Mouse (Mus musculus): ENCODE measurements around the gene Golt1a.

Gene Golt1a

DNA sequence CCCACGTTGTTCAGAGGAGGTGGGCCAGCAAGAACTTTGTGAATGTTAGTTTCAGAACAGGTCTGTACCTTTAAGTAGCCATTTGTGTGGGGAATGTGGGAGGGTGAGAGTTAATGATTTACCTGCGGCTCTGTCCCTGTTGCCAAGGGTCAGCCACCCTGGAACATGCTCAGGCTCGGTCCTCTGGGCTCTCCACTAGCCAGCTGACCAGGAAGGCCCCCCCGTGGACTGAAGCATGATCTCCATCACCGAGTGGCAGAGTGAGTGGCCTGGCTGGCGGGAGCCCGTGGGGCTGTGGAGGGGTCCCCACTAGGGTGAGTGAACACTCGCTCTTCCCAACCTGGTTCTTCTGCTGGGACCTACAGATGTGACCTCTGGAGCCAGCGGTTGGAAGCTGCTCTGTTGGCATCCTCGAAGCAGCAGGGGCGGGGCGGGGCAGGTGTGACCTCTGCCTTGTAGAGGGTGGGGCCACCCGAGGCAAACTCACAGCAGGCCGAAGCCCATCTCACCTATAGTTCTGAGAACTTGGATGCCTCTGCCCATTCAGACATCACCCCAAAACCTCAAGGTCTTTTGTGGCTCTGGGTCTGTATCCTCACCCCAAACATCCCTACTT lies at the start of gene Golt1a:
TSS of gene Golt1a (plus strand) at position 149 of the 616 bp plus-strand sequence.
- DNase-seq (ENCODE audit: low spot score in 2 of 2) = no peak

- no peak for DNase-seq (ENCODE audit: low spot score in 2 of 2)
These were observed 47.0 kb upstream of the Golt1a start for GRCm38 (mm10) chr1:133262628-133263027.

DNA sequence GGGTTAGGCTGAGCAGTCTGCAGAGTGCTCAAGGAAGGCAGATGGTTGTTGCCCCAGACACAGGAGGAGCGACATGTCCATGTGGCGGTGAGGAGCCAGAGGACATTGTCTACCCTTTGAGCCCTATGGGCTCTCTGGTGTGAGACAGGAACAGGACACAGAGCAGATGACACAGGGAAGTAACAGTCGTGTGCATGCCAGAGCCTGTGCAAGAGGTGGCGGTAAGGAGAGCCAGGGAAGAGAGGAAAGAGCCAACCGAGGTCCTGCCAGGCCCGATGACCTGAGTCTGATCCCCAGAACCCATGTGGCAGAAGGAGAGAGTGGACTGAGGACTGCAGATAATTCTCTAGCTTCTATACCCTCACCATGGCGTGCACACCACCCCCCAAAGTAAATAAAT lies 46.5 kb upstream of the Golt1a start:
- DNase-seq (ENCODE audit: low spot score in 2 of 2) = no peak

DNA sequence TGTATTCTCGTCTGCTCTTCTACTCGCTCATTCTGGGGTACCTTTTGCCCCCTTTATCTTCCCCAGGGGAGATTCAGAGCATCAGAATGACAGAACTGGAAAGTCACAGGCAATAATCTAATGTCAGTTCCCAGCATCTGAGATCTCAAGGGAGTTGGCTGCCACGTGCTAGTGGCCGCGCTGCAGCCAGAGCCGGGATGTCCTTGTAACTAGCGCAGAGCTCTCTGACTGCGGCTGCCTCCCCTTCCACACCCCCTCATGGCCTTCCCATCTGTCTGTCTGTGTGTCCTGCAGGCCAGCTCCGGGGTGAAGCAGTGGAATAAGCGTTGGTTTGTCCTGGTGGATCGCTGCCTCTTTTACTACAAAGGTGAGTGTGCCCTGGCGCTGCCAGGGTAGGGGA lies 45.2 kb upstream of the Golt1a start:
- no peak for DNase-seq (ENCODE audit: low spot score in 2 of 2)

GRCm38 (mm10) chr1:133265114-133265766 lies 44.4 kb upstream of the Golt1a start:
- no peak for DNase-seq (ENCODE audit: low spot score in 2 of 2)

DNA sequence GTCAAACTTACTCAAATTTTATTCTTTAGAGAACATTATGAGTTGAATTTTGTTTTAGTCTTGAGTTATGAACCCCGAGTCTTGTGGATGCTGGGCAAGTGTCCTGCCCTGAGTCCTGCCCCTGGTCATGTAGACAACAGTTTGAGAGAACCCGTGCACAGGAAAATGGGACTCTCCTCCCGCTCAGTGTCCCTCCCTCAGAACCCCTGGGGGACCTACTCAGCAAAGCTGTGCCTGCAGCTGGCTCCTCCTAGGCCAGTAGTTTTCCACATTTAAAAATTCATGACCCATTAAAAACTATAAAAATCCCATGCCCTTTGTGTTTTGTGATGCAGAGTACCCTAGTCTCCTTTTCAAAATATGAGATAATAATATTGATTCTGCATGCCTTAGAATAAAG lies 42.5 kb upstream of the Golt1a start:
- DNase-seq (ENCODE audit: low spot score in 2 of 2) = no peak

- peak in 1 of 2 experiments; percentile 24 for DNase-seq (ENCODE audit: low spot score in 2 of 2)
These were observed 41.6 kb upstream of the Golt1a start for GRCm38 (mm10) chr1:133267813-133268492.

DNA sequence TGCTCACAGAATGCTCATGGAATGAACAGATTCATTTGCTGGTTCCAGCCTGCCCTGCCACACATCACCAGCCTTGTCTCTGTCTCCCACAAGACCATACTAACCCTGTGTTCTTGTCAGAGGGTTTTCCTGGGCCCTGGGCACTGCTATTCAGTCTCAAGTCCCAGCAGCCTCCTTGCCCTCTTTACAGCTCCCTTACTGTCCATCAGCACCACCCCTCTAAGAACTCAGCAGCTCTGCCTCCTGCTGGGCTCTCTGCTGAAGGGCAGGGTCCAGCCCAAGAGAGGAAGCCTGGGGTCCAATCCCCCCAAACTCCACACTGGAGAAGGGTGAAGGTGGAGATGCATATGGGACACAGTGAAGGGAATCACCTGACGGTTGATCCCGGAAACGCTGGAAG lies 41.1 kb upstream of the Golt1a start:
- DNase-seq (ENCODE audit: low spot score in 2 of 2) = no peak

- no peak for DNase-seq (ENCODE audit: low spot score in 2 of 2)
These were observed 39.3 kb upstream of the Golt1a start for GRCm38 (mm10) chr1:133270336-133270735.

DNA sequence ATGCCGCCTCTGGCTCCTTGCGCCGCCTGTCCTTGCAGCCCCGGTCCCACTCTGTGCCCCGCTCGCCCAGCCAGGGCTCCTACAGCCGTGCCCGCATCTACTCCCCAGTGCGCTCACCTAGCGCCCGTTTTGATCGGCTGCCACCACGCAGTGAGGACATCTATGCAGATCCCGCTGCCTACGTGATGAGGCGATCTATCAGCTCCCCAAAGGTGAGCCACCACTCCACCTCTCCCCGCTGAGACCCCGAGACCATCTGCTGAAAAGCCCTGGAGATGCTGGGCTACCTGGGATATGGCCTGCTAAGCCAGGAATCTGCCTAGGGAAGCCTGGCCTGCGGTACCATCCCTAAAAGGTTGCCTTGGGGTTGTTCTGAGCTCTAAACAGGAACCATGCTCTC lies 35.4 kb upstream of the Golt1a start:
- no peak for DNase-seq (ENCODE audit: low spot score in 2 of 2)

DNA sequence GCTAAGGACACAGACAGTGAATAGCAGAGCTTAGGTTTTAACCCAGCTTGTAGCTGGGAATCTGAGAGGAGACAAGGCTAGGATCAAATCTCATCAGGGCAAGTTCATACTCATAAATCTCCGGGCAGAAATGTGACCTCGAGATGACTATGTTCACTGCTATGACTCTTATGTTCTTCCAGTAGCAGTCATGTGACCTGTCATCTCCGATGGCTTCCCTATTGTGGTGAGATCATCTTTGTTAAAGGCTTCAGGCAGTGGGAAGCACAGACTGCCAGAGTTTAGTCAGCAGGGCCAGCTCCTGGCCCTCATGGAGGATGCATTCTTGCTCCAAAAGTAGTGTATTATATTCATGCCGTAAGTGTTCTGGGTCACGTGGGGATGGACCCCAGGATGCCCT lies 32.6 kb upstream of the Golt1a start:
- DNase-seq (ENCODE audit: low spot score in 2 of 2) = no peak

DNA sequence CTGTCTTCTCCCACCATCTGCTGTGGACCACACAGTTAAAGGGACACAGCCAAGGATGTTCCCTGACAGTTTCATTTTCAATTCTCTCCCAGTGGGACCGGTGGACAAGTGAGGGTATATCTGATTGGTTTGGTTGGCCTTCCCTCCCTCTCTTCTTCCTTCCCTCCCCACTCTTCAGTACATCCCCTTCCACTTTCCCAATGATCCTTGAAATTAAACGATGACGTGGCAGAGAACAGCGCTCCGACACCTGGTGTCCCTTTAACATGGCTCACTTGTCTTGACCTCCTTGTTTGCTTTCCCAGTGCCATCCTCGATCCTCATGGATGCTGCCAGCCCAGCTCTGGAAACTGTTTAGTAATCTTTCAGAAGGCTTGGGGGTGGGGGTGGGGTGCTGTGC lies 31.1 kb upstream of the Golt1a start:
- DNase-seq (ENCODE audit: low spot score in 2 of 2) = no peak

GRCm38 (mm10) chr1:133278946-133279631 lies 30.5 kb upstream of the Golt1a start:
- no peak for DNase-seq (ENCODE audit: low spot score in 2 of 2)

DNA sequence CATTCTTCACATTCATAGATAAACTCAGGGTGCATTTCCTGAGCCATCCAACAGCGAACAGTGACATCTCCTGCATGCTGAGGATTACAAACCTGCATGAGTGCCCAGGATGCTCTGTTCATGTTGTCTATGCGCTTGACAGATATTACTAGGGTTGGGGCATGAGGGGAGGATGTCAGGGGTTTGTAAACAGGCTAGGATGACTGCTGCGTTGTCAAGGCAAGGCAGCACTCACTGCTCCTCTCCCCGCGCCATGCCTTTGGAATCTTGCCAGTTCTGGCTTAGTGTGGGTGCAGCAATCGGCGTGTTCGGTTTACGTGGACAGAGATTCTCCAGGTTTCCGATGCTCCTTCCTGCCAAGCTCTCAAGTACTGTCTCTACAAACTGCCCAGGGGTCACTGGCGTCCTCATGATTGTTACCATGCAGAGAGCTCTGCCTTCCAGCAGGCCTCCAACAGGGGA lies 29.9 kb upstream of the Golt1a start:
- no peak for DNase-seq (ENCODE audit: low spot score in 2 of 2)

DNA sequence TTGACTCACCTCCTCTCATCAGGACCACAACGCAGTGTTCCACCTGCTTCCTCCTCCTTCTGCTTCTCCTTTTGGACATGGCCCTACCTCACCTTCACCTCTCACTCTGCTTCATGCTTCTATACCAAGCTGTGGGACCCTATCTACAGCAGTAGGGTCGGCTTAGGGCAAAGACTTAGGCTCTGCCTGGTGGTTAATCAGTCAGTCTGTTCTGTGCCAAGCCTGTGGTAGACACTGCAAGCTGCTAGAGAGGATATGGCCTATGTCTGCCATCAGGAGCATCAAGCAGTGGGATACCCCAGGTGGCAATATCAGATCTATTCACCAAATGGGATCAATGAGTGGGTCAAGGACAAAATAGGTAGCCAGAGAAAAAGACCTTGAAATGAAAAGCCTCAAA lies 29.1 kb upstream of the Golt1a start:
- no peak for DNase-seq (ENCODE audit: low spot score in 2 of 2)

DNA sequence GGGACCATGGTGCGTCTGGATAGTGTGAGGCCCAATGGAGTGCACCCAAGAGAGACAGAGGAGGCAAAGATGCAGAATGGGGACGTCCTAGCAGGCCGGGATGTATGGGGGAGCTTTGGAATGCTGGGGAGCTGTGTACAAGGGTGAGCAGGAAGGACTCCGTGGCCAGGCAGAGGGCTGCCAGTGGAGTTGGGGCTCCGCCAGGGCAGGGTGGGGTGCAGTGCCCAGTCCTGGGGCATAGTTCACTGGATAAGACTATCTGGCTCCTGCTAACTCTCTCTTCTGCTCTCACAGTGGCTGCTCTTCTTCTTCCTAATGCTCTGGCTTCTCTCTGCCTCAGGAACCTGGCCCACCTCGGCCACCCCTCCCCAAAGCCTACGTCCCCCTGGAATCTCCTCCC lies 23.7 kb upstream of the Golt1a start:
- DNase-seq (ENCODE audit: low spot score in 2 of 2) = no peak

DNA sequence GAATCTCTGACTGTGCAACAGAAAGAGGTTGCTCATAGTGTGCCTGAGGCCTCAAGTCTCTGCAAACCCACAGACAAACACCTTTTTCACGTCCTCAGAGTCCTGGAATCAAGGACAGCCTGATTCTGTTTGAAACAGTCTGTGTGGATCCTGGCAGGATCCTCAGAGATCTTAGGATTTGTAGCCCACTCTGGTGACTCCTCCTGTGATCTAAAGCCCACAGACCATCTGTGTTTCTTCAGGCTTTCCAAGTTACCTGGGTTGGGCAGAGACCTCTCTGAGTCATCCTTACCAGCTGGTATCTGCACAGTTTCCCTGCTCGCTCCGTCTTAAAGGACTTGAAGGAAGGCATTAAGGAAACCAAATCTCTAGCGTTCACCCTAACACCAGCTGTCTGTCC lies 22.5 kb upstream of the Golt1a start:
- DNase-seq (ENCODE audit: low spot score in 2 of 2) = peak in 1 of 2 experiments; percentile 40

- DNase-seq (ENCODE audit: low spot score in 2 of 2) = no peak
These were observed 21.7 kb upstream of the Golt1a start for GRCm38 (mm10) chr1:133287880-133288279.

DNA sequence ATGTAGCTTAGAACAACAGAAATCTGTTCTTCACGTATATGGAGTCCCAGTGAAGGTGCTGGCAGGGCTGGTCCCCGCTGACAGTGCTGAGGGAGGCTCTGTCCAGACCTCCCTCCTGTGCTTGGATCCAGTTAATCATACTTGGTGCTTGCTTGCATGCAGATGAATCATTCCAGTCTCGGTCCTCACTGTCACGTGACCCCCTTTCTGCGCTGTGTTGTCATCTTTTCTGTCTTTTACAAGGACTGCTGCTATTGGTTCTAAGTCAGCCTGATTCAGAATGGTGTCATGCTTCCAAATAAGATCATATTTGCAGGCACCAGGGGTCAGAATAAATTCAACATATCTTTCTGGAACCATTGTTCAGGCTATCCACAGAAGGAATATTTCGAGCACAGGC lies 17.7 kb upstream of the Golt1a start:
- DNase-seq (ENCODE audit: low spot score in 2 of 2) = no peak

DNA sequence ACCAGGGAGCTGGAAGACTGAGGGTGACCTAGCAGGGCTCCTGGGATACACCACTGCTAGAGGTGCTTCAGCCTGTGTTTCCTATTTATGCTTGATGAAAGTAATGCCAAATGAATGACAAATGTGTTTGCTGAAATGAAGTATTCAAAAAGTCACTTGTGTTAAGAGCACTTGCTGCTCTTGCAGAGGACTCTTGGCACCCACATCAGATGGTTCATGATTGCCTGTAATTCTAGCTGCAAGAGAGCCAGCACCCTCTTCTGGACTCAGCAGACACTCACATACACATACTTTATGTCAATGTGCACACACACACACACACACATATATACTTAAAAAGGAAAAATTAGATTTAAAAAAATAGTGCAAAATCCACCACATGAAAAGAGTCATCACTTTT lies 17.0 kb upstream of the Golt1a start:
- no peak for DNase-seq (ENCODE audit: low spot score in 2 of 2)

GRCm38 (mm10) chr1:133296376-133296775 lies 13.2 kb upstream of the Golt1a start:
- DNase-seq (ENCODE audit: low spot score in 2 of 2) = no peak

- peak in 1 of 2 experiments; percentile 33 for DNase-seq (ENCODE audit: low spot score in 2 of 2)
These were observed 10.8 kb upstream of the Golt1a start for GRCm38 (mm10) chr1:133298816-133299215.
